Mouse (Mus musculus): ENCODE results near the gene Cdc42ep5.

Cdc42ep5 gene

GRCm38 (mm10) chr7:4145552-4146190 is 19.0 kb downstream of the Cdc42ep5 start:
- peak; percentile 49 for DNase-seq (ENCODE audit: low spot score)

- peak; percentile 7 for DNase-seq (ENCODE audit: low spot score)
These were observed 19.7 kb downstream of the Cdc42ep5 start for GRCm38 (mm10) chr7:4144766-4145551.

GRCm38 (mm10) chr7:4144046-4144445 is 20.6 kb downstream of the Cdc42ep5 start:
- DNase-seq (ENCODE audit: low spot score): no peak

GRCm38 (mm10) chr7:4143506-4143905 is 21.2 kb downstream of the Cdc42ep5 start:
- DNase-seq (ENCODE audit: low spot score): no peak

GRCm38 (mm10) chr7:4142796-4143445 is 21.7 kb downstream of the Cdc42ep5 start:
- DNase-seq (ENCODE audit: low spot score): no peak

- DNase-seq (ENCODE audit: low spot score): no peak
These were observed 22.9 kb downstream of the Cdc42ep5 start for GRCm38 (mm10) chr7:4141648-4142325.

- DNase-seq (ENCODE audit: low spot score): no peak
These were observed 25.3 kb downstream of the Cdc42ep5 start for GRCm38 (mm10) chr7:4139391-4139790.

GRCm38 (mm10) chr7:4138671-4139070 is 26.0 kb downstream of the Cdc42ep5 start:
- no peak for DNase-seq (ENCODE audit: low spot score)

GRCm38 (mm10) chr7:4138181-4138580 is 26.5 kb downstream of the Cdc42ep5 start:
- no peak for DNase-seq (ENCODE audit: low spot score)

- no peak for DNase-seq (ENCODE audit: low spot score)
These were observed 26.9 kb downstream of the Cdc42ep5 start for GRCm38 (mm10) chr7:4137746-4138145.

GRCm38 (mm10) chr7:4136771-4137531 is 27.7 kb downstream of the Cdc42ep5 start, which contains the start of gene Leng8:
Gene Leng8, plus strand, starts transcription at chr7:4137039.
- peak; percentile 99 for DNase-seq (ENCODE audit: low spot score)

- no peak for DNase-seq (ENCODE audit: low spot score)
These were observed 28.3 kb downstream of the Cdc42ep5 start for GRCm38 (mm10) chr7:4136404-4136770.

- no peak for DNase-seq (ENCODE audit: low spot score)
These were observed 29.7 kb downstream of the Cdc42ep5 start for GRCm38 (mm10) chr7:4134911-4135310.

GRCm38 (mm10) chr7:4132998-4133397 is 31.7 kb downstream of the Cdc42ep5 start:
- no peak for DNase-seq (ENCODE audit: low spot score)

- no peak for DNase-seq (ENCODE audit: low spot score)
These were observed 32.1 kb downstream of the Cdc42ep5 start for GRCm38 (mm10) chr7:4132581-4132980.

- no peak for DNase-seq (ENCODE audit: low spot score)
These were observed 32.7 kb downstream of the Cdc42ep5 start for GRCm38 (mm10) chr7:4131964-4132363.

- no peak for DNase-seq (ENCODE audit: low spot score)
These were observed 33.8 kb downstream of the Cdc42ep5 start for GRCm38 (mm10) chr7:4130686-4131452.

GRCm38 (mm10) chr7:4128860-4129259 is 35.8 kb downstream of the Cdc42ep5 start:
- DNase-seq (ENCODE audit: low spot score): no peak

GRCm38 (mm10) chr7:4127894-4128293 is 36.8 kb downstream of the Cdc42ep5 start:
- DNase-seq (ENCODE audit: low spot score): no peak

GRCm38 (mm10) chr7:4126992-4127785 is 37.5 kb downstream of the Cdc42ep5 start:
- DNase-seq (ENCODE audit: low spot score): no peak

Data from testis, postnatal 14 days (tissue).